Mouse (Mus musculus) heart, adult 2 months (tissue): ENCODE data around the gene Nlgn2. TPM values are rescaled to one million over a fixed set of nuclear protein-coding genes. Genes with fewer than 3 reads are reported as not detected.

Experiments
- DNase-seq, 2 experiments: peaks; one replicate each; pipeline ENCODE4 v3.0.0; 2021
- H3K27ac ChIP-seq: fragments of 200-600 bp; 2 replicates; pipeline ENCODE4 v1.8.1; 2022
- H3K27me3 ChIP-seq: fragments of 200-500 bp; 2 replicates; pipeline ENCODE4 v1.6.1; 2012; ENCODE audit warnings: mild to moderate bottlenecking, low read length, inconsistent platforms, mixed read lengths; ENCODE audit not compliant: control insufficient read depth, insufficient read depth
- H3K36me3 ChIP-seq: fragments of 200-500 bp; 2 replicates; pipeline ENCODE4 v1.6.1; 2012; ENCODE audit warnings: low read length, inconsistent platforms; ENCODE audit not compliant: control insufficient read depth, insufficient read depth
- H3K4me1 ChIP-seq: fragments of 200-500 bp; 2 replicates; pipeline ENCODE4 v1.6.1; 2011; ENCODE audit warnings: low read length; ENCODE audit not compliant: control insufficient read depth, insufficient read depth
- H3K4me3 ChIP-seq: fragments of 200-600 bp; 2 replicates; pipeline ENCODE4 v1.8.1; 2022
- H3K79me2 ChIP-seq: fragments of 200-500 bp; replicated peaks from 2 replicates; pipeline ENCODE4 v1.6.1; 2012; ENCODE audit warnings: mild to moderate bottlenecking, inconsistent platforms, low read length, moderate library complexity, mixed read lengths; ENCODE audit not compliant: control insufficient read depth, insufficient read depth
- H3K9ac ChIP-seq: fragments of 200-500 bp; 2 replicates; pipeline ENCODE4 v1.6.1; 2012; ENCODE audit warnings: low read depth, mild to moderate bottlenecking, control low read depth, inconsistent platforms, low read length, mixed read lengths
- CTCF ChIP-seq: fragments of 200-600 bp; IDR thresholded peaks from 2 replicates; pipeline ENCODE4 v1.8.1; 2022; ENCODE audit warnings: antibody characterized with exemption, mild to moderate bottlenecking, moderate library complexity
- EP300 ChIP-seq: fragments of 200-500 bp; IDR thresholded peaks from 2 replicates; pipeline ENCODE4 v1.6.1; 2011; ENCODE audit warnings: low read depth, low read length, control low read depth; ENCODE audit not compliant: insufficient read depth
- POLR2A ChIP-seq: fragments of 200-500 bp; IDR thresholded peaks from 2 replicates; pipeline ENCODE4 v1.6.1; 2011; ENCODE audit warnings: mild to moderate bottlenecking, low read depth, low read length, control low read depth; ENCODE audit not compliant: insufficient read depth
- WGBS: fragments of 180-500 bp; shearing (Covaris S2); methylation state at CpG from one replicate; pipeline ENCODE4 v1.1.7; 2018; 5-methylcytosine and 5-hydroxymethylcytosine counted together
- intact Hi-C: fragments of 180-260 bp; cut with DNase I; formaldehyde crosslinking; loops from one replicate; pipeline ENCODE4 v1.15.1; 2025
- polyA plus RNA-seq: library from polyadenylated mRNA; depleted of rRNA; stranded (reverse); fragments of >200 nt; gene quantifications from 2 replicates; pipeline ENCODE4 v1.2.3, GENCODE M21; 2012
- total RNA-seq, 2 experiments: library from RNA; stranded (reverse); gene quantifications; 2 replicates each; pipeline ENCODE4 v1.2.3; 2021

Gene Nlgn2
- total and polyA plus RNA-seq, 3 experiments, result 3.4 to 6.7 (median 5.0) TPM

GRCm38 (mm10) chr11:69881787-69882670, 44.4 kb upstream of the Nlgn2 start:
- TF ChIP-seq EP300, result no peak
- Histone ChIP-seq H3K4me1 (peaks cover 3% of the 10 kb centered on the region), H3K36me3 (no peaks in the 10 kb centered on the region), H3K9ac (peak overlapping the region; percentile 64), H3K27ac (peak overlapping the region; percentile 81), H3K27me3 (no peaks in the 10 kb centered on the region), H3K4me3 (peak overlapping the region; percentile 77), H3K79me2 (no peaks in the 10 kb centered on the region)
- no peak for DNase-seq
- 63% methylated on average over 21 of the region's 21 CpGs for WGBS
- intact Hi-C loops, result loop anchor here (2.0 kb wide), 1 partner anchor 39 kb away; the partner anchor contains the start of gene Eif5a

GRCm38 (mm10) chr11:69880853-69881603, 43.4 kb upstream of the Nlgn2 start, which contains the start of gene Kctd11:
TSS of gene Kctd11 (minus strand) at chr11:69881406.
- Histone ChIP-seq H3K27me3 (no peaks in the 10 kb centered on the region), H3K27ac (peak within 1 kb of the TSS; percentile 81), H3K9ac (peak within 1 kb of the TSS; percentile 68), H3K4me1 (peaks cover 5% of the 10 kb centered on the region), H3K36me3 (no peaks in the 10 kb centered on the region), H3K79me2 (no peaks in the 10 kb centered on the region), H3K4me3 (peak within 1 kb of the TSS; percentile 77)
- under 1% methylated on average over 46 of the region's 46 CpGs for WGBS
- peak; percentile 96 for DNase-seq
- intact Hi-C loops, result loop anchor here (1.0 to 2.0 kb wide), 2 partner anchors 40 to 68 kb away; partner anchors contain the start of gene Eif5a
- TF ChIP-seq CTCF (peak; percentile 57), EP300 (no peak; the same call in 1 of the 2 replicates), POLR2A (peak; percentile 98)

- DNase-seq, result no peak
- H3K36me3 ChIP-seq, result no peaks in the 10 kb centered on the region
- H3K27me3 ChIP-seq, result no peaks in the 10 kb centered on the region
- H3K4me1 ChIP-seq, result peaks cover 6% of the 10 kb centered on the region
- peak overlapping the region; percentile 81 for H3K27ac ChIP-seq
- WGBS, result under 1% methylated on average over 18 of the region's 18 CpGs
- H3K9ac ChIP-seq, result peak overlapping the region; percentile 68
- no peak for TF ChIP-seq EP300
- no peak for TF ChIP-seq POLR2A
- TF ChIP-seq CTCF, result peak; percentile 94
- peak overlapping the region; percentile 77 for H3K4me3 ChIP-seq
- H3K79me2 ChIP-seq, result no peaks in the 10 kb centered on the region
- intact Hi-C loops, result loop anchor here (1.0 to 2.0 kb wide), 2 partner anchors 40 to 69 kb away; partner anchors contain the start of gene Eif5a
These were observed 42.9 kb upstream of the Nlgn2 start for GRCm38 (mm10) chr11:69880506-69880852.

- 51% methylated on average over 15 of the region's 15 CpGs for WGBS
- H3K79me2 ChIP-seq, result no peaks in the 10 kb centered on the region
- TF ChIP-seq CTCF (no peak), EP300 (no peak), POLR2A (no peak)
- H3K4me3 ChIP-seq, result peak overlapping the region; percentile 77
- DNase-seq, result no peak
- peak overlapping the region; percentile 81 for H3K27ac ChIP-seq
- intact Hi-C loops, result loop anchor here (1.0 to 2.0 kb wide), 3 partner anchors 41 to 70 kb away; partner anchors contain the start of genes Eif5a and Nlgn2
- no peaks in the 10 kb centered on the region for H3K36me3 ChIP-seq
- peaks cover 6% of the 10 kb centered on the region for H3K4me1 ChIP-seq
- peak overlapping the region; percentile 68 for H3K9ac ChIP-seq
- no peaks in the 10 kb centered on the region for H3K27me3 ChIP-seq
These were observed 42.1 kb upstream of the Nlgn2 start for GRCm38 (mm10) chr11:69879711-69880110.

- DNase-seq, result no peak
- TF ChIP-seq EP300 (no peak), CTCF (no peak), POLR2A (no peak)
- peak overlapping the region; percentile 77; the same call in 1 of the 2 replicates for H3K4me3 ChIP-seq
- H3K4me1 ChIP-seq, result peaks cover 5% of the 10 kb centered on the region
- intact Hi-C loops, result loop anchor here (2.0 kb wide), 1 partner anchor 42 kb away; the partner anchor contains the start of gene Nlgn2
- no peaks in the 10 kb centered on the region for H3K36me3 ChIP-seq
- 82% methylated on average over 6 of the region's 6 CpGs for WGBS
- no peak overlapping the region for H3K9ac ChIP-seq
- H3K27me3 ChIP-seq, result no peaks in the 10 kb centered on the region
- H3K79me2 ChIP-seq, result no peaks in the 10 kb centered on the region
- no peak overlapping the region; the same call in 1 of the 2 replicates for H3K27ac ChIP-seq
These were observed 41.4 kb upstream of the Nlgn2 start for GRCm38 (mm10) chr11:69878952-69879351.
